Mouse (Mus musculus): Measurements from ENCODE around the gene Adamts13. TPM values are rescaled to one million over a fixed set of nuclear protein-coding genes. Genes with fewer than 3 reads are reported as not detected.
A peak's percentile ranks its signal among the peaks of the same experiment; 100 is the strongest.

Adamts13 gene
- polyA plus RNA-seq (2016; fragmentation: Nextera tagmentation; extraction: Ambion mirVana), result 0.06 and 0.11 TPM in 2 replicates

GRCm38 (mm10) chr2:26973116-26973515 lies at the start of gene Adamts13:
Adamts13 (plus strand) TSS chr2:26973416.
- Histone ChIP-seq H3K4me2 (peak within 1 kb of the TSS; percentile 11; the same call in 1 of the 2 replicates), H3K4me3 (replicated peaks) (no peak within 1 kb of the TSS), H3K36me3 (no peaks in the 10 kb centered on the region), H3K27me3 (0 out of 2 replicates have a peak, but pooled peaks cover 5% of the 10 kb centered on the region), H3K27ac (no peak within 1 kb of the TSS), H3K9ac (replicated peaks) (no peak within 1 kb of the TSS), H3K4me1 (replicated peaks) (peaks cover 10% of the 10 kb centered on the region), H3K9me3 (no peaks in the 10 kb centered on the region)
- no peak for ATAC-seq (ENCODE audit: insufficient number of reproducible peaks, insufficient read depth, low FRiP score, low TSS enrichment, low read depth)
- 61% methylated on average over 3 of the region's 3 CpGs for WGBS

- Histone ChIP-seq H3K9me3 (no peaks in the 10 kb centered on the region), H3K9ac (replicated peaks) (no peak overlapping the region), H3K4me3 (replicated peaks) (no peak overlapping the region), H3K27me3 (no peaks in the 10 kb centered on the region), H3K27ac (no peak overlapping the region), H3K4me2 (no peak overlapping the region), H3K36me3 (peaks cover 90% of the 10 kb centered on the region), H3K4me1 (replicated peaks) (peaks cover 21% of the 10 kb centered on the region)
- no peak for ATAC-seq (ENCODE audit: insufficient number of reproducible peaks, insufficient read depth, low FRiP score, low TSS enrichment, low read depth)
- WGBS, result 87% methylated on average over 6 of the region's 6 CpGs
Measured at GRCm38 (mm10) chr2:26927745-26928476, 45.3 kb upstream of the Adamts13 start.

GRCm38 (mm10) chr2:26930390-26930789 lies 42.8 kb upstream of the Adamts13 start:
- Histone ChIP-seq H3K4me1 (replicated peaks) (peaks cover 21% of the 10 kb centered on the region), H3K27me3 (no peaks in the 10 kb centered on the region), H3K4me2 (no peak overlapping the region), H3K9me3 (no peaks in the 10 kb centered on the region), H3K36me3 (peaks cover 65% of the 10 kb centered on the region), H3K4me3 (replicated peaks) (no peak overlapping the region), H3K27ac (no peak overlapping the region), H3K9ac (replicated peaks) (no peak overlapping the region)
- ATAC-seq (ENCODE audit: insufficient number of reproducible peaks, insufficient read depth, low FRiP score, low TSS enrichment, low read depth), result no peak
- 62% methylated on average over 1 of the region's 1 CpGs for WGBS

GRCm38 (mm10) chr2:26932473-26933303 lies 40.5 kb upstream of the Adamts13 start:
- Histone ChIP-seq H3K27ac (peak overlapping the region; percentile 93), H3K4me2 (peak overlapping the region; percentile 79), H3K4me3 (replicated peaks) (peak overlapping the region; percentile 98), H3K36me3 (peaks cover 42% of the 10 kb centered on the region), H3K9me3 (no peaks in the 10 kb centered on the region), H3K9ac (replicated peaks) (peak overlapping the region; percentile 97), H3K4me1 (replicated peaks) (peaks cover 21% of the 10 kb centered on the region), H3K27me3 (no peaks in the 10 kb centered on the region)
- WGBS, result 2% methylated on average over 48 of the region's 49 CpGs
- ATAC-seq (ENCODE audit: insufficient number of reproducible peaks, insufficient read depth, low FRiP score, low TSS enrichment, low read depth), result no peak

- H3K27me3 ChIP-seq, result no peaks in the 10 kb centered on the region
- peak within 1 kb of the TSS; percentile 98 for H3K4me3 ChIP-seq (replicated peaks)
- H3K27ac ChIP-seq, result peak within 1 kb of the TSS; percentile 93
- WGBS, result 1% methylated on average over 58 of the region's 70 CpGs
- peaks cover 21% of the 10 kb centered on the region for H3K4me1 ChIP-seq (replicated peaks)
- ATAC-seq (ENCODE audit: insufficient number of reproducible peaks, insufficient read depth, low FRiP score, low TSS enrichment, low read depth), result peak; percentile 96
- H3K9ac ChIP-seq (replicated peaks), result peak within 1 kb of the TSS; percentile 97
- H3K4me2 ChIP-seq, result peak within 1 kb of the TSS; percentile 79
- peaks cover 34% of the 10 kb centered on the region for H3K36me3 ChIP-seq
- no peaks in the 10 kb centered on the region for H3K9me3 ChIP-seq
Measured at GRCm38 (mm10) chr2:26933304-26934055, 39.7 kb upstream of the Adamts13 start, which contains the start of the genes Surf4 and Stkld1. Surf4 (minus strand) TSS chr2:26933928. Stkld1 (plus strand) TSS chr2:26934047.

GRCm38 (mm10) chr2:26935286-26935685 lies 37.9 kb upstream of the Adamts13 start:
- peaks cover 21% of the 10 kb centered on the region for H3K4me1 ChIP-seq (replicated peaks)
- no peak overlapping the region for H3K4me2 ChIP-seq
- H3K9me3 ChIP-seq, result no peaks in the 10 kb centered on the region
- ATAC-seq (ENCODE audit: insufficient number of reproducible peaks, insufficient read depth, low FRiP score, low TSS enrichment, low read depth), result no peak
- H3K27me3 ChIP-seq, result no peaks in the 10 kb centered on the region
- WGBS, result 79% methylated on average over 2 of the region's 2 CpGs
- no peak overlapping the region for H3K9ac ChIP-seq (replicated peaks)
- no peak overlapping the region for H3K4me3 ChIP-seq (replicated peaks)
- peaks cover 16% of the 10 kb centered on the region for H3K36me3 ChIP-seq
- H3K27ac ChIP-seq, result no peak overlapping the region

GRCm38 (mm10) chr2:26936425-26936824 lies 36.8 kb upstream of the Adamts13 start:
- ATAC-seq (ENCODE audit: insufficient number of reproducible peaks, insufficient read depth, low FRiP score, low TSS enrichment, low read depth), result no peak

GRCm38 (mm10) chr2:26941539-26941938 lies 31.7 kb upstream of the Adamts13 start:
- Histone ChIP-seq H3K36me3 (peaks cover 2% of the 10 kb centered on the region; the same call in 1 of the 2 replicates), H3K27me3 (no peaks in the 10 kb centered on the region), H3K27ac (no peak overlapping the region), H3K4me3 (replicated peaks) (no peak overlapping the region), H3K9me3 (no peaks in the 10 kb centered on the region), H3K9ac (replicated peaks) (no peak overlapping the region), H3K4me1 (replicated peaks) (no peaks in the 10 kb centered on the region), H3K4me2 (no peak overlapping the region)
- no peak for ATAC-seq (ENCODE audit: insufficient number of reproducible peaks, insufficient read depth, low FRiP score, low TSS enrichment, low read depth)
- 46% methylated on average over 5 of the region's 5 CpGs for WGBS

More at GRCm38 (mm10) chr2:26936425-26936824, 36.8 kb upstream of the Adamts13 start:
- Histone ChIP-seq H3K9ac (replicated peaks) (no peak overlapping the region), H3K4me3 (replicated peaks) (no peak overlapping the region), H3K27me3 (no peaks in the 10 kb centered on the region), H3K9me3 (no peaks in the 10 kb centered on the region), H3K4me1 (replicated peaks) (peaks cover 10% of the 10 kb centered on the region), H3K36me3 (peaks cover 5% of the 10 kb centered on the region), H3K4me2 (no peak overlapping the region), H3K27ac (no peak overlapping the region)
- 68% methylated on average over 1 of the region's 1 CpGs for WGBS

- Histone ChIP-seq H3K4me3 (replicated peaks) (no peak overlapping the region), H3K4me1 (replicated peaks) (no peaks in the 10 kb centered on the region), H3K36me3 (peaks cover 12% of the 10 kb centered on the region), H3K4me2 (no peak overlapping the region), H3K27ac (no peak overlapping the region), H3K9me3 (no peaks in the 10 kb centered on the region), H3K27me3 (no peaks in the 10 kb centered on the region), H3K9ac (replicated peaks) (no peak overlapping the region)
- WGBS, result 87% methylated on average over 3 of the region's 3 CpGs
- ATAC-seq (ENCODE audit: insufficient number of reproducible peaks, insufficient read depth, low FRiP score, low TSS enrichment, low read depth), result no peak
Measured at GRCm38 (mm10) chr2:26943253-26943652, 30.0 kb upstream of the Adamts13 start.

GRCm38 (mm10) chr2:26950411-26950810 lies 22.8 kb upstream of the Adamts13 start:
- 81% methylated on average over 2 of the region's 2 CpGs for WGBS
- no peak overlapping the region for H3K4me3 ChIP-seq (replicated peaks)
- no peaks in the 10 kb centered on the region for H3K9me3 ChIP-seq
- ATAC-seq (ENCODE audit: insufficient number of reproducible peaks, insufficient read depth, low FRiP score, low TSS enrichment, low read depth), result no peak
- H3K27ac ChIP-seq, result no peak overlapping the region
- no peak overlapping the region for H3K9ac ChIP-seq (replicated peaks)
- no peak overlapping the region for H3K4me2 ChIP-seq
- H3K27me3 ChIP-seq, result no peaks in the 10 kb centered on the region
- no peaks in the 10 kb centered on the region for H3K4me1 ChIP-seq (replicated peaks)
- peaks cover 77% of the 10 kb centered on the region for H3K36me3 ChIP-seq

Data from limb, embryonic 12.5 days (tissue).